Mouse (Mus musculus) right cerebral cortex, adult 2 months (tissue): ENCODE measurements around the gene Stard3.
A peak's percentile ranks its signal among the peaks of the same experiment; 100 is the strongest.

ENCODE experiments used
- DNase-seq, 2 experiments: peaks; one replicate each; pipeline ENCODE4 v3.0.0; 2021 to 2022; ENCODE audit warnings: low spot score in 2 of 2

Stard3 gene

GRCm38 (mm10) chr11:98395041-98395440, 36.9 kb downstream of the Stard3 start:
- DNase-seq: no peak

DNA sequence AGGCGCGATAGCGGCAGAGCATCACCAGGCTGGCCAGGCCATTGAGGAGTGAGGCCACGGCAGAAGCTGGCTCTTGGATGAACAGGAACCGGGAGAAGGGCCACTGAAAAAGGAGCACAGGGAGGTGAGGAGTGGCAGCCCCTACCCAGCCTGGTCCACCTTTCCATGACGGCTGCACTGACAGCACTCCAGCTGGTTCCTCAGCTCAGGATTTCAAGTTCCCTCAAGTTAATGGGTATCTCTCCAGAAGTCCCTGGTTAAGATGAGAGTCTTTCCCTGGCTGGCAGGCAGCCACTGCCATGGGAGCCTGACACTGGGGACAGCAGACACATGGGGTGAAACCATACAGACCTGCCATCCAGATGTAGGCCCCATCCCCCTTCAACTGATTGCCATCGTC, 39.8 kb downstream of the Stard3 start:
- no peak for DNase-seq

- DNase-seq: peak; percentile 85 to 89
These were observed 42.1 kb downstream of the Stard3 start, which contains the start of gene Pgap3 for GRCm38 (mm10) chr11:98400161-98400726. Gene Pgap3, minus strand, starts transcription at chr11:98400490.

GRCm38 (mm10) chr11:98400816-98401215, 42.6 kb downstream of the Stard3 start:
- no peak for DNase-seq

DNA sequence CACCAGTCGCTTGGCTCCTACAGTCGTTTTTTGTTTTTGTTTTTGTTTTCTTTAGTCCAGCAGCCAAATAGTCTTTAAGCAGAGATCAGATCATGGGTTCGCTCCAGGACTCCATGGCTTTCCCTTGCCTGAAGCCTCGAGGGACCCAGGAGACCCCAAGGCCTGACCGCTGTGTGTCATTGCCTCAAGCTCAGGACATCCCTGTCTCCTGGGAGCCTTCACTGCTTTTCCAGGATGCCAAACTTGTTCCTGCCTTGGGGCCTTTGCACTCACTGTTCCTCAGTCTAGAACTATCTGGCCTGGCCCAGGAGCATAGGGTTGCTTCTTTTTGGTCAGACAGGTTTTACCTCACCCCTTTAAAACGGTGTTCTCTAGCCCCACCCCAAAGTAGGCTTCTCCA, 48.5 kb downstream of the Stard3 start:
- DNase-seq: no peak

- DNase-seq: no peak
These were observed 50.7 kb downstream of the Stard3 start for GRCm38 (mm10) chr11:98408872-98409271.

- DNase-seq: no peak
These were observed 51.2 kb downstream of the Stard3 start for GRCm38 (mm10) chr11:98409341-98409822.

DNA sequence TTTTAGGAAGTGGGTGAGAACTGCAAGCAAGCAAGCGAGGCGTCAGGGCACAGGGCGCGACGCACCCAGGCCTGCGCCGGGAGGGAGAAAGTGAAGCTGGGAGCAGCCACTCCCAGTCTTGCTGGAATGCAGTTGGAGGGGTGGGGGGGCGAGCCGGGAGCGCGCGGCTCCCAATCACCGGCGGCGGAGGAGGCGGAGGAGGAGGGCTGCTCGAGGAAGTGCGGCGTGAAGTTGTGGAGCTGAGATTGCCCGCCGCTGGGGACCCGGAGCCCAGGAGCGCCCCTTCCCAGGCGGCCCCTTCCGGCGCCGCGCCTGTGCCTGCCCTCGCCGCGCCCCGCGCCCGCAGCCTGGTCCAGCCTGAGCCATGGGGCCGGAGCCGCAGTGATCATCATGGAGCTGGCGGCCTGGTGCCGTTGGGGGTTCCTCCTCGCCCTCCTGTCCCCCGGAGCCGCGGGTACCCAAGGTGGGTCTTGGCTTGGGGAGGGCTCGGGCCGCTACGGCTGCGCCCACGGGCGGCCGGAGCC, 54.2 kb downstream of the Stard3 start, which contains the start of gene Erbb2:
Gene Erbb2 (plus strand): TSS at position 198 of the 524 bp plus-strand sequence.
- DNase-seq: no peak

DNA sequence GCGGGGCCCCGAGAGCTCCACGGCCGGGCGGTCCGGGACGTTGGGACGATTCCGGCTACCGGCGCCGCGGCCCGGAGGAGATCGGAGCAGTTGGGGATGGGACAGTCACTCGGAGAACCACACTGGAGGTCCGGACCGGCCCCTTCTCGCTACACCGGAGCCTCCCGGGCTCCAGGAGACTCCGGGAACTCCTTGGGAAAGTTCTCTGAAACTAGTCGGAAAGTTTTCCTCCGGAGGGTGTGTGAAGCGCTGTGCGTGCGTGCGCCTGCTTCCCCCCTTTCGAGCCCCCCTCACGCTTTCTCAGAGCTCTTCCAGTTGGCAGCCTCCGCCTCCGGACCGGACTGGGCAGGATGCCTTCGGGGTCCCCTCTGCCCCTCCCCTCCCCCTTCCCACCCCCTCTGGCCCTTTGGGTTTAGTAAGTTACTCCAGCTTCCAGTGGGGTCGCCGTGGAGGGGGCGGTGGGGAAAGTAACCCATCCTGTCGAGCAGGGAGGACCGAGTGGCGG, 54.7 kb downstream of the Stard3 start:
- no peak for DNase-seq

DNA sequence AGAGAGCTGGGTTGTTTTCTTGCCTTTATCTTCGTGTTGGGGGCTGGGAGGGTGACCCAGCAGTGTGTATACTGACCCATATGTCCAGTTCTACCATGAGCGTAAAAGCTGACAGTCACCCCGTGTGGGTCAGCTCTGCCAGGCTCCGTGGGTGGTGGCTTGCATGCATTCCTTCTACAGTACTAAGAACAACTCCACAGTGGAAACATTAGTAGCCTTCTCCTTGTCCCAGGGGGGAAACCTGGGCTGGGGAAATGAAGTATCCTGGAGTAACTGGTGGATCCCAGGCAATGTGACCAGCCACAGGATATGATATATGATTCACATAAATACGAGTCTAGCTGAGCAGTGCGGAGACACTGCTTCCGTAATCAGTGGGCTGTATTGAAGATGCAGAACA, 55.6 kb downstream of the Stard3 start:
- no peak for DNase-seq

- no peak for DNase-seq
These were observed 56.0 kb downstream of the Stard3 start for GRCm38 (mm10) chr11:98414162-98414561.

DNA sequence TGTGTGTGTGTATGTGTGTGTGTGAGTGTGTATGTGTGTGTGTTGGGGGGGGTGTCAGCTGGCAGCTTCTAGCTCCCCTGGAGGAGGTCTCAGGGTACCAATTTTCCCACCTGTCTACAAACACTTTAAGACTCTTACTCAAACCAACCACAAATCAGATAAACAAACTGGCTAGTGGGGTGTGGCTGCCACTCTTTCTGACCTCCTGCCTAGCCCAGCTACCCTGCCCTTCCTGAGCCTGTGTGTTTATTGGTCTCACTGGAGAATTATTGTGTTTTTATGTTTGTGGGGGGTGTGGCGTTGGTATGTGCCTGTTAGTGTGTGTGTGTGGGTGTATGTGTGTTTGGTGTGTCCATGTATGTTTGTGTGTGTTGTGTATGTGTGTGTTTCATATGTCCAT, 58.9 kb downstream of the Stard3 start:
- no peak for DNase-seq

DNA sequence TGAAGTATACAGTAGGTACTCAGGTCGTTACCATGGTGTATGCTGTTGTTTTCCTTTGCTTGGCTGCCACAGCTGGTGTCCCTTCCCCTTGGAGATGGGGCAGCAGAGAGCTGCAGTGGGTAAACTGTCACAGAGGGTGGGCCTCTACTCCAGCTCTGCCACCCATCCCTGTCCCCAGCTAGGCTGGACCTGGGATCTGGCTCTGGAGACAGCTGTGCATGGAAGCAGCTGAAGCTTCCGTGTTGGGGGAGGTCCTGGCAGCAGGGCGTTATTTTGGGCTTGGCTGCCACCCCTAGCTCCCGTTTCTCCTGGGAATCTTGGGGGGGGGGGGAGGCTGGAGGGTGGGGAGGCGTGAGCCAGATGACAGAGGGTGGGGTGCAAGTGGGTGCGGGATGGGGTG, 60.1 kb downstream of the Stard3 start:
- DNase-seq: no peak

- DNase-seq: no peak
These were observed 60.9 kb downstream of the Stard3 start for GRCm38 (mm10) chr11:98418939-98419547.

- DNase-seq: no peak
These were observed 68.4 kb downstream of the Stard3 start for GRCm38 (mm10) chr11:98426592-98426991.

- no peak for DNase-seq
These were observed 70.3 kb downstream of the Stard3 start for GRCm38 (mm10) chr11:98428436-98428835.
